Mouse (Mus musculus) spleen, postnatal 14 days (tissue): ENCODE measurements around the gene Gli2.

Source experiments
- DNase-seq, 2 experiments: peaks; one replicate each; pipeline ENCODE4 v3.0.0; 2021 to 2022; ENCODE audit warnings: low spot score in 2 of 2

Gene Gli2

DNA sequence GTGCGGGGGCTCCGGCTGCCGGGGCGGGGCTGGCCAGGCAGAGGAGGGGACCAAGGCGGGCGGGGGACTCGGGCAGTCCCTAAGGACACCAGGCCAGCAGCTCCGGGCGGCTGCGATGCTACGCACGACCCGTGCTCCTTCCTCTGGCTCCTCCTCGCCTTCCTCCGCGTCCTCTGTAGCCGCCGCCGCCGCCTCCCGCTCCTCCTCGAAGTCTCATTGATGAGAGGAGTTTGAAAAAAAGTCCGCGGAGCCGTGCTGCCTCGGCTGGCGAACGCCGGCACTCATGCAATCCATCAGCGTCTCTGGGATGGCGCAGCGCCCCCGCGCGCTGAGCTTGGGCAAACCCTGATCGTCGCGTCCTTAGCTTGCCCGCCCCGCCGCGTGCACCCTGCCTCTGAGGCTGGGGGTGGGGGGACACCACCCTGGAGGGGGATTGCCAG lies at the start of gene Gli2:
Gene Gli2, minus strand, starts transcription at position 218 of the 440 bp plus-strand sequence.
- peak in 1 of 2 experiments; percentile 8 for DNase-seq

DNA sequence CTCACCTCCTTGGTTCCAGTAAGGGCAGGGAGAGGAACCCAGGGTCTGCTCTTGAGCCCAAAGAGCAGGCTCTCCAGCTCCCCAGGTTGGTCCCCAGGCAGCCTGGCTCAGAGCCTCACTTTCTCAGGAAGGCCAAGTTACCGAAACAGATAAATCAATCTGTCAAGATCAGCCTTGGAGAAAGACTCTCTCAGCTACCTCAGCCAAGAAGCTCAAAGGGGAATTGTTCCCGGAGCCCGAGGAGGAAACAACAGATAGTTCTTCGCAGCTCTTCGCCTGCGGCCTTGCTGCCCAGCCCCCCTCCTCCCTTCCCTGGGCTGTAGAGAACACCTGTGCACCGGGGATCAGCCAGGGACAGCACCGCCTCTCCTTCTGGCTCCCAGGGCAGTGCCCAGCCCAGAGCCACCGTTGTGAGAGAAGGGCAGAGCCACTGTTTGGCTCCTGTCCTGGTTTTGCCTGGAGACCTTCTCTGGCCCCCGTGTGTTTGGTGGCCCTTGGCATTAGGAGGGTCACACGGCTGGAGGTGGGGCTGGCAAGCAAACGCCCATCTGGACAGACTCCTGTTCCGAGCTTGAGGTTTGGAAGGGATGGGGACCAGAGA lies 44.6 kb upstream of the Gli2 start:
- DNase-seq, result no peak

DNA sequence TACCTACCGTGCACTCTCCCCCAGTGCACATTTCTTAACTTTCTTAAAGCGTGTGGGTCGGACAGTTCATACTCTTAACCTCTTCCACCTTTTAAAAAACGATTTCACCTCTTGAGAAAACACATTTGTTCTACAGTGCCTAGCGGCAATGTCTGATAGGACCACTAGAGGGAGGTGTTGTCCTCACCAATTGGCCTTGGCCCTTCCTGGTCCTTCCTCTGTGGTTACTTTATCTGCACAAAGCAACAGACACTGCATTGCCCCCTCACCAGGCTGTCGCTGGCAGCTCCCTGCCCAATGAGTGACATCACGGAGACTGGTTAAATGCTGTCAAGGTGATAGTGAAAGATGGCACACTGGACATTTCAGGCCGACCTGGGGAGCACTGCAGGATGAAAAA lies 40.3 kb upstream of the Gli2 start:
- DNase-seq, result peak in 1 of 2 experiments; percentile 18

DNA sequence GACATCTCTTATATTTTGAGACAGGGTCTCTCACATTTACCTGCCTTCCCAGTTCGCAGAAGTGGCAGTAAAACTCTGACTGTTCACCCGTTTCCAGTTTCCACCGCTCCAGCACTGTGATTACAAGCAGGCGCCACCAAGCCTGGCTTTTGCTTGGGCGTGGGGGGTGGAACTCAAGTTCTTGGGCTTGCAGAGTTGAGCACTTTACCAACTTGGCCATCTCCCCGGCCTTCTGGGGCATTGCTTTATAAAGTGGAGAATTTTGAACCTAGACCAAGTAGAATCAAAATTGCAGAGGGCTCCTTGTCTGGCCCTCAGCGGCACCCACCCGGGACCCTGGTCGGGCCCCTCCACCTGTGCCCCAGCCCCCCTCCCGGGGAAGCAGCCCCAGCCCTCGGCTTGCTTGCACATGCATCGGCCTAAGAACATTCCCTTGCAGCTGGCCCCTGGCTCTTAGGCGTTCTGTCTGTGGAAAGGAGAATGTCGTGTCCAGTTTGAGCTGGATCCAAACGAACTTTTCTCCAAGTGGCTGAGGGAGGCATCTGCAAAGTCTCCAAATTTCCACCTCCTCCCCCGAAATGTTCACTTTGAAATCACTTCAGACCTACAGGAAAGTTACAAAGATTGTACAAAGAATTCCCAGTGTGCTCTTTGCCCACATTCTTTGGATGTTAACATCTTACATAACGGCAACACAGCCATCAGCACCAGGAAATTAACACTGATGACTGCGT lies 36.6 kb upstream of the Gli2 start:
- no peak for DNase-seq

DNA sequence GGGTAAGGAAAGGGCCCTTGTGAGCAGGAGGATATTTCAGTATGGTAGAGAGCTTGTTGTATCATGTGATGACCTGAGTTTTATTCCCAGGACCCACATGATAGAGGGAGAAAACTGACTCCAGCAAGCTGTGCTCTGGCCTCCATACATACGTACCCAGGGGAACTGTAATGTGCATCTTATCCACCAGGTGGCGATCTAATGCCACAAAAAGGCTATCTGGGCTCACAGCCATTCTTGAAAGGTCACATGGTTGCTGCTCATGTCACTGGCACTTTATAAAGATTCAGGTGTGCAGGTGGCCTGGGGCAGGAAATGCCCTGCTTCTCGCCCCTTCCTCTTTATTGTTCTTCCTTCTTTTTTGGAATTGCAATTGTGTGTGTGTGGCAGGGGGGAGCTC lies 34.1 kb upstream of the Gli2 start:
- DNase-seq, result peak in 1 of 2 experiments; percentile 33

DNA sequence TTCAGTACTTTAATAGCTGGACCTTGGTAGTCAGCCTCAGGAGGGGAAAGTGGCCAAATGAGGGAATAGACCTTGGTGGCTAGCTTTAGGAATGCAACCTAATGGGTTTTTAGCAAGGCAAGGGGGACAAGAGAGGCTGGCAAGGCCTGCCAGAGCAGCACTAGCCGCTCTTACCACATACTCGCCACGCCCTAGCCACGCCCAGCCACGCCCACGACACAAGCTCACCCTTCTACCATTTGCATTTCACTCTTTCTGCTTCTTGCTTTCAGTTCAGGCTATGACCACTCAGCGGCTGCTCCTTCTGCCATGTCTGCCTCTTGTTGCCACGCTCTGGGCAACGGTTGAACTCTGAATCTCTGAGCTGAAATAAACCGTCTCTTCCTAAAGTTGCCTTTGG lies 32.4 kb upstream of the Gli2 start:
- DNase-seq, result no peak

DNA sequence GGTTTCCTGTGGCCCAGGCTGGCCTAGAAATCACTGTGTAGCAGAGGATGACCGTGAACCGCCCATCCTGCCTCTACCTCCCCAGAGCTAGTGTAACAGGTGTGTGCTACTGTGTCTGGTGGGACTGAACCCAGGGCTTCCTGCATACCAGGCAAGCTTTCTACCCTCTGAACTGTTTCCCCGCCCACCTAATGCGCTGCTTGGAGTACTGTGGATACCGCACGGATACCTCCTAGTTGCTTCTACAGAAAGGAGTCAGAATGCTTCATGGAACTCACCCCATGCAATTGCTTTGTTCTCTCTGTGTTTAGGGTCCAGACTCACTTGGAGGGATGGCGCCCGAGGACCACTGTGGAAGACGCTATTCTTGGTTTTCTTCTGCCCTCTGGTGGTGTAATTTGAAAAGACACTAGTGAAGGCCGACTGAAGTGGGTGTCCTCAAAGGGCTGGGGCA lies 30.1 kb upstream of the Gli2 start:
- DNase-seq, result no peak

DNA sequence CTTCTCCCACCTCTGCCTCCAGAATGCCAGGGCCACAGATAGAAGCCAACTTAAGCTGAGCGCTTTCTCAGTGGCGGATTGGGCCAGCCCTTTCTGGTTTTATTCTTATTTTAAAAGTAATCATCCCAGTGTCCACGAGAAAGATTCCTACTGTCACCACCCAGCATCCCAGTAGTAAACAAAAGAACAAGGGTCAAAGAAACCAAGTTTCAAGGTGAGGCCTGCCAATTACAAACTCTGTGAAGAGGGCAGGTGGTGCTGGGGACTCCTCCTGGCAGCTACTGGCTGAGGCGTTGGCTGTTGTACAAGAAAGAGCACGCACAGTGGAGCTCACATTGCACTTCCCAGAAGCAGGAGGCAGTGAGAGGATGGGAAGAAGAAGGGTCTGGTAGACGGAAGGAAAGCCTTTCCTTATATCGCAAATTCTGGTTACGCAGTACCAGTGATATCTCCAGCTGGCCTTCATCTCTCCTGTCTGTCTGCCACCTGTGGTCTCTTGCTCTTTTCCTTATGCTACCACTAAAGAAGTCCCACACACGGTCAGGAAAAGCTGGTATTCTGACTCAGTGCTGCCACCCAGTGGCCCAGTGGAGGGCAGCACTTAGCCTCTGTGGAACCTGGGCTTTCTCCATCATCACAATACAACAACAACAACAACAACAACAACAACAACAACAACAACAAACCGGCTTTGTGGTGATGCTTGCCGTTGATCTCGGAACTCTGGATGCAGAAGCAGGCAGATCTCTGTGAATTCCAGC lies 29.0 kb upstream of the Gli2 start:
- DNase-seq, result no peak

DNA sequence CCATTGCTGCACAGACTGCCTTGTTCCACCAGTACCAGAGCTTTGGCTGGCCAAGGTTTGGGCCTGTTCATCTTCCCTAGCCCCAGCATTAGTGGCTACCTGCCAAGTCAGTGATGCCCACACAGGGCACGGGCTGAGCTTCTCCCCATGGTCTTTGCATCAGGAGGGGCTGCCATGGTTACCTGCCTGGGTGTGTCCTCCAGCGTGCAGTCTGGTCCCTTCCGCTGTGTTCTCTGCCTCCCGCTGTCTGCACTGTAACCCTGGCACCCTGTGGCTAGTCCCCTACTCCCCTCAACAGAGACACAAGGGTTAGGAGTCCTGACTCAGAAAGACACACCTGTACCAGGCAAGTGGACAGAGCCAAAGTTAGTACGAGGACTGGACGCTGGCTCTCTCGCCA lies 24.5 kb upstream of the Gli2 start:
- no peak for DNase-seq

DNA sequence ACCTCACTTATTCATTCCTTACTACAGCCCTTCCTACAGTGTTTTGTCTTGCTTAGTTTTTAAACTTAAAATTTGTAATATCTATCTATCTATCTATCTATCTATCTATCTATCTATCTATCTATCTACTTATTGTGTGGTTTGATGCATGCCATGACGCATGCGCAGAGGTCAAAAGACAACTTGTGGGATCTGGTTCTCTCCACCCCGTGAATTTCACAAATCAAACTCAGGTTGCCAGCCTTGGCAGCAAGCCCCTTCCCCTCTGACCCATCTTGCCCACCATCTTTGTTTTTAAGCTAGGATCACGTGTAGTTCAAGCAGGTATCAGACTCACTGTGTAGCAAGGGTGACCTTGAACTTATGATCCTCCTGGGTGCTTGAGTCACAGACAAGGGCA lies 22.9 kb upstream of the Gli2 start:
- DNase-seq, result no peak

DNA sequence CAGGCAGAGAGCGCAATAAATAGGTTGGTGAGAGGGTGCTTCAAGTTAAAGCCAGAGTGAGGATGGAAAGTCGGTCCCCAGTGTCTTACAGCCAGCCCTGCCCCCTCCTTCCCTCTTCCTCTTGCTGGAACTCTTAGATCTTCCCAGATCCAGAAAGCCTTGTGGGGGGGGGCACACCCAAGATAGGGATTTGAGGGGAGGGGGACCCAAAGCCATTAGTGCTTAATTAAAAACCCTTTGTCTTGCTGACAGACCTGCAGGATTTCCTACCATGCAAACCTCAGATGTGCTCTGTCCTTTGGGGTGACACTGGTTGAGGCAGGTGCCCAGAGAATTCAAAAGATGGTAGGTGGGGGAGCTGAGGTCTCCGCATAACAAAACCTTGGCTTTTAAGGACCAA lies 22.5 kb upstream of the Gli2 start:
- no peak for DNase-seq

DNA sequence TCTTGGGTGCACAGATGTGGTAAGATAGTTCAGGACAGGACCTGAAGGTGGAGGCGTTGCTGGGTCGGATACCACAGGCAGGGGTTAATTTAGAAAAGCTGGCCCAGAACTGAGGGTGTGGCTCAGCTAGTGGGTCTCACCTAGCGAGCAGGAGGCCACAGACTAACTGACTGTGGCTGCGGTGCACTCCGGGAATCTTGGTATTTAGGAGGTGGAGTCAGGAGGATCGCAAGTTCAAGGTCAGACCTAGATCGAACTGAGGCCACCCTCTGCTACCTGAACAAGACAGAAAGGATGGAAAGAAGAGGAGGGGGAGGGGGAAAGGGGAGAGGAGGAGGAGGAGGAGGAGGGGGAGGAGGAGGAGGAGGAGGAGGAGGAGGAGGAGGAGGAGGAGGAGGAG lies 22.1 kb upstream of the Gli2 start:
- no peak for DNase-seq

DNA sequence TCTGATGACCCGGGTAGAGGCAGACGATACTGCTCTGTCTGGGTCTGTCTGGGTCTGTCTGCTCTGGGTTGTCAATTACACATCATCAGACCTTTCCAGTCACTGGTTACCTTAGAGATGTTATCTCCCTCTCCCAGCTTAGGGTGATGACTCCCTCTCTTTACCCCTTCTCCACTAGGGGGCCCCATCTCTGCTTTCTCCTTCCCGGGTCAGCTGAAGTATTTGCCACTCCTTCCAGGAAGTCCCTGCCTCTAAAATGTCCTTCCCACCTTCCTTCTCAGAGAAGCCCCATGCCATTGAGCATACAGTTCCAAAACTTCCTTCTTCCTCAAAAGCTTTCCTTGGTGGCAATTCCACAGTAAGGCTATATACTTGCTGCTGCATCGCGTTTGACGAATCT lies 21.5 kb upstream of the Gli2 start:
- DNase-seq, result no peak

DNA sequence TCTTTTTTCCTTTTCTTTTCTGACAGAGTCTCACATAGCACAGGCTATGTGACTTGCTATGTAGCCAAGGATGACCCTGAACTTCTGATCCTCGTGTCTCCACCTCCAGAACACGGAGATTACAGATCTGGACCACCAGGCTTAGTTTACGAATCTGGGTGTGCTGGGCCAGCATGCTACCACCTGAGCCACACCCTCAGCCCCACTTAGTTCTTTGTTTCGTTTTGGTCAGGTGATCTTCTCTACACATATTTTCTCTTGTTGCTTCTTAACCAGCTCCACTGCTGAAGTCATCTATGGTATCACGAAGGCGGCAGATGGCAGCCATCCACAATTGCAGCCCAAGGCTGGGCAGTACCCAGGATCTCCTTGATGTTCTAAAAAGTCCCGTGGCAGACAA lies 20.5 kb upstream of the Gli2 start:
- DNase-seq, result no peak

DNA sequence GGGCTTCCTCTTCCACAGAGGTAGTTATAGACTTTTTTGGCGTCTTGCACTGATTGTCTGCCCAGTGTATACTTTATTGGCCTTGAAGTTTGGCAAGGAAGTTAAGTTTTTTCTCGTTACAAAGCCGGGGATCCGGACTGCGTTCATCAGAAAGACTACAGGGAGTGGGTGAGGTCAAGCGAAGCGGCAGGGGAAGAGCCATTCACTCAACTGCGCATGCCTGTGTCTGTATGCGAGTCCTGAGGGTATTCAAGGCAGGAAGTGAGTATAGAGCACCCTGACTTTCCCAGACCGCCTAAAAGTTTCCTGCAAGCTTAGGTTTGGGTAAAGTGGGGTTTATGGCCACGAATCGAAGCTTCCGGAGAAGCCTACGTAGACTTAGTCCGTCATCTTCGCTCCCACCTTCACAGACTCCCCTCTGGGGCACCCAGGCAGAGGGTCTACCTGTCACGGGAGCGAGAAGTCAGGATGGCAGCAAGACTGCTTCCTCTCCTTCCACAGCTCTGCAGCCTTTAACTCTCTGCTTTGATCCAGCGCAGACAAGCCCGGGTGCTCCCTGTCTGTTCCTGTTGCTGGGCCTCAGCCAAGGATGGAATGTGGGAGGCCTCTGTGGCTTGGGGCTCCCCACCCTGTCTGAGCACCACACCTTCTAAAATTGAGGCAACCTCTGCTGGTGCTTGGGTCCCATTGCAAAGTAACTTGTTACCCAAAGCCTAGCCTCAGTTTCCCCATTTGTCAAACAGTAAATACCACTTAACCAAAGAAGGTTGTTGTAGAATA lies 11.7 kb upstream of the Gli2 start:
- no peak for DNase-seq

DNA sequence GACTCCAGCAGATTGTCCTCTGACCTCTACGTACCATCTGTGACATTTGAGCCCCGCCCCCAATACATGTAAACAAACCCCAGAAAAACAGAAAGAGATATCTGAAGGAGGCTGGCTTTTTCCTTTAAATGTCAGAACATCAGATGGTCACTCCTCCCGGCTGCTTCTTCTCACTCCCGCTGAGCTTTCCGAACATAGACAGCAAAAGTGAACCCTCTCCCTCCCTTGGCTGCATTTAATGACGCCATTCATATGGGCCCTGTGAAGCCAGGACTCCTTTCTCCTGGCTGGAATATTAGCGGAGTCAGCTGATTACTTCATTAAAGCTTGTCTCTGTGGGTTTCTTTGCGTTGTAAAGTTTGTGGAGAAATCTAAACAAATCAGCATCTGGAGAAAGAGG lies 3.1 kb upstream of the Gli2 start:
- DNase-seq, result no peak

DNA sequence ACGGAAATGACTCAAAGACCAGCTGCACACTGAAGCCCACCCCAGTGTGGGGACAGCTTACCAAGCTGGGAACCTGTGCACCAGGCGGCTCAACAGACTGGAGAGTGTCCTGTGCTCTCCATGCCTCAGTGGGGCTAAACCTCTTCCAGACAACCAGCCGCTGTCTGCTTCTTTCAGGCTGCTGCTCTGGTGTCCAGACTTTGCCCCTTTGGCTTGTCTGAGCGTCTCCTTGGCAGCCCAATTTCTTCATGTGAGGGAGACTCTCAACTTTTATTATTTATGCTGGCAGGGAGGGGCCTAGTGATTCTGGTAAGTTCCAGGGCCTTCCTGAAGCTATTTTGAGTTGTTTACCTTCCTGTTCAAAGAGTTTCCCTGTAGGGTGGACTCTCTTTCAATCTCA lies 2.4 kb upstream of the Gli2 start:
- no peak for DNase-seq

DNA sequence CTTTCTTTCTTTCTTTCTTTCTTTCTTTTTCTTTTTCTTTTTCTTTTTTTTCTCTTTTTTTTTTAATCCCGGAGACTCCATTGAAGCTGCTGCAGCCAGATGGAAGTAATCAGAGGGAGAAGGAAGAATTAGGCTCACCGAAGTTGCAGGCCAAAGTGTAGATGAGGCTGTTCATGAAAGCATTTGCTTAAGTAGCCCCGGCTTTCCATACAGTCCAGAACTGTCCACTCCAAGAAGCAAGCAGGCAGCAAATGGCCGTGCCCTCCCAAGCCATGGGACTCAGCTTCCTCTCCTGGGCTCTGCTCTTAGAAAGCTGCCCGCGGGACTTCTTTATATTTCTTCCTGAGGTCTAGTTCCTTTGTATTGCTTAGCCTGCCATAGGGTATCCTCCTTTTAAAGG lies 1.0 kb upstream of the Gli2 start:
- no peak for DNase-seq

DNA sequence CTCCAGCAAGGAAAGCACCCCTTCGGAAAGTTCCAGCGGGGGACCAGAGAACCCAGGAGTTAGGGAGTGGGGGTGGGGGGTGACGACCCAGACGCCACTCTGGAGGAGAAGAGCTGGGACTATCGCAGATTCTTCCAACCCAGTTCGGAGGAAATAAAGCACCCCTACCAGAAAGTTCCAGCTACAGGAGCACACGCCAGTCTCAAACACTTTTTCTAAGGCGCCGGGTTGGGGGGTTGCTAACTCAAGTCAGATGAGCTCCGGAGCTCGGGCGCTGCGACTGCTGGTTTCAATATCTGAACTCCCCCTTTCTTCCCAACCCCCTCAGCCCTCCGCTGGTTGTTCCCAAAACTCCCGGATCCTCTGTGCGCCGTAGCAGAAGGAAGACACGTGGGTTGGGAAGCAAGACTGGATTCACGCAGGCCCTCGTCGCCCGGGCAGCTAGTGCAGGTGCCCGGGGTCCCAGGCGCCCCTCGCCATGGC lies 494 bp upstream of the Gli2 start:
- DNase-seq, result no peak

DNA sequence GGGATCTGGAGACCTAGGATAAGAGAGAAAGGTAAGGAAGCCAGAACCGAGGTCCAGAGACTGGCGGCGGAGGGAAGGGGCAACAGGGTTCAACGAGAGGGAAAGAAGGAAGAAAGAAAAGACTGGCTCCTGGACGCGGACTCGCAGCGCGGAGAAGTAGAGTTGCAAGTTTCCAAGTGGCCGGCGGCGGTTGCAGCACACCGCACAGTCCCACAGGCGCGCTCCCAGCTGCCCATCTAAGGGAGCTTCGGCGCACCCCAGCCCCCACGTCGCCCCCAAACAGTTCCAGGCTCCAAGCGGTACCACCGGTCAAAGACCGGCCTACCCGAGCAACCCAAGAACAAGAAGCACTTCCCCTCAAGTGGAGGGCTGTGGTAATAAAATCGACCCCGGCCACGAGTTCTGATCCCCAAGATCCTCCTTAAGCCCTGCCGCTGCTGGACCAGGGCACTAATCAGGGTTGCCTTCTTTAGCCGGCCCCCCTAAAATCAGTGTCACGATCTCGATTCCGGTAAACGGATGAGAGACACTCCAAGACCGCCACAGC lies 715 bp downstream of the Gli2 start:
- no peak for DNase-seq

DNA sequence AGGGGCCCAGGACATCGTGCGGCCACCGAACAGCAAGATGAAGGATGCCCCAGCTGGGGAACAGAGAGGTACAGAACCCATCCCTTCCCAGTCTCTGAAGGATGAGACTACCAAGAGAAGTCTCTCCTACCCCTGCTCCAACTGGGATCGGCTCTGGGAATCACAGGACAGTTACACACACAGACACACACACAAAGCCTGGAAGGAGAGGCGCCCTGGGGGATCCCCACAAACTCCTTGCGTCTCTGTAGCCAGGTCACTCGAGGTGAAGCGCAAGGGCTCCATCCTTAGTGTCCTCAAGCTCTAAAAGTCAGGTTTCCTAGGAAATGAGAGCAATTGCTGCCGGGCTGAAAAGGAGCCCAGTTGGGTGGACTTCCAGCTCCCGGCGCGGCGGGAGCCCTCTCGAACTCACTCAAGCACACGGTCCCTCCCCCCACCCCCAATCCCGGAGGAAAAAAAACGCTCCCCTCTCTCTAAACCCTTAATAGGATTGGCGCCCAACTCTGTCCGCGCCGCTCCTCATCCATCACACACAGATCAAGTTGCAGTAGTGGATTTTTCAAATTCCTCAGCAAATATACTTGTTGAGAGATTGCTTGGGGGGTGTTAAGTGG lies 1.4 kb downstream of the Gli2 start:
- no peak for DNase-seq
